12 mouse cellular contexts compared by ENCODE assay signal in genomic region chr19:47451476-47452113, GRCm38 (mm10). TPM values are rescaled to one million over a fixed set of nuclear protein-coding genes. Genes with fewer than 3 reads are reported as not detected.
DNase-seq lines count a peak whose midpoint lies in the region; ATAC-seq and TF ChIP-seq lines count a peak whose summit lies in the region.
"Had no signal": no experiment of that assay in that cellular context is flagged by ENCODE, and none has a peak within 500 bp of the region (broad histone marks: within the 10 kb centered on the region; RNA-seq: fewer than 3 reads in every experiment).

No protein-coding gene starts in this region.

- H3K27ac ChIP-seq in heart, embryonic 12.5 days (ENCODE audit: poor library complexity, severe bottlenecking) = no peak overlapping the region
- H3K27ac ChIP-seq in liver, embryonic 15.5 days (replicated peaks) = 0 out of 2 replicates have a peak overlapping the region, but pooled peaks have one; percentile 3
- no peak overlapping the region for H3K27ac ChIP-seq in liver, embryonic 12.5 days
- peak overlapping the region; percentile 32; the same call in 1 of the 2 replicates for H3K27ac ChIP-seq in kidney, postnatal 0 days
- H3K27ac ChIP-seq: hindbrain, embryonic 13.5 days had no signal

- no peaks in the 10 kb centered on the region for H3K27me3 ChIP-seq in heart, embryonic 12.5 days (replicated peaks)
- H3K27me3 ChIP-seq in liver, embryonic 15.5 days = no peaks in the 10 kb centered on the region; the same call in 1 of the 2 replicates
- no peaks in the 10 kb centered on the region for H3K27me3 ChIP-seq in liver, embryonic 12.5 days (replicated peaks)
- no peaks in the 10 kb centered on the region for H3K27me3 ChIP-seq in kidney, postnatal 0 days (ENCODE audit: insufficient read depth, low read length)
- H3K27me3 ChIP-seq: liver, embryonic 13.5 days had no signal

- H3K9me3 ChIP-seq in heart, embryonic 12.5 days (replicated peaks) = no peaks in the 10 kb centered on the region
- no peaks in the 10 kb centered on the region for H3K9me3 ChIP-seq in liver, embryonic 15.5 days (replicated peaks)
- no peaks in the 10 kb centered on the region for H3K9me3 ChIP-seq in liver, embryonic 12.5 days (replicated peaks)
- H3K9me3 ChIP-seq in kidney, postnatal 0 days (replicated peaks; ENCODE audit: low read length) = no peaks in the 10 kb centered on the region
- H3K9me3 ChIP-seq: hindbrain, embryonic 13.5 days; liver, embryonic 13.5 days had no signal

- H3K4me2 ChIP-seq in heart, embryonic 12.5 days = no peak overlapping the region
- no peak overlapping the region for H3K4me2 ChIP-seq in liver, embryonic 15.5 days
- no peak overlapping the region for H3K4me2 ChIP-seq in liver, embryonic 12.5 days
- no peak overlapping the region for H3K4me2 ChIP-seq in kidney, postnatal 0 days (ENCODE audit: low read length)
- H3K4me2 ChIP-seq: hindbrain, embryonic 13.5 days; liver, embryonic 13.5 days had no signal

- no peaks in the 10 kb centered on the region for H3K36me3 ChIP-seq in heart, embryonic 12.5 days
- H3K36me3 ChIP-seq in liver, embryonic 15.5 days (replicated peaks) = no peaks in the 10 kb centered on the region
- no peaks in the 10 kb centered on the region for H3K36me3 ChIP-seq in liver, embryonic 12.5 days
- no peaks in the 10 kb centered on the region for H3K36me3 ChIP-seq in kidney, postnatal 0 days (ENCODE audit: insufficient read depth, low read length)
- H3K36me3 ChIP-seq: hindbrain, embryonic 13.5 days; liver, embryonic 13.5 days had no signal

- H3K4me1 ChIP-seq in heart, embryonic 12.5 days (replicated peaks) = peaks cover 97% of the 10 kb centered on the region
- peaks cover 80% of the 10 kb centered on the region for H3K4me1 ChIP-seq in liver, embryonic 15.5 days (replicated peaks)
- peaks cover 85% of the 10 kb centered on the region for H3K4me1 ChIP-seq in liver, embryonic 12.5 days
- H3K4me1 ChIP-seq in kidney, postnatal 0 days (replicated peaks; ENCODE audit: insufficient read depth, low read length) = peaks cover 34% of the 10 kb centered on the region

- 75% methylated on average over 10 of the region's 10 CpGs for WGBS in heart, embryonic 12.5 days
- 65% methylated on average over 10 of the region's 10 CpGs for WGBS in liver, embryonic 15.5 days (ENCODE audit: insufficient replicate concordance)
- WGBS in liver, embryonic 12.5 days (ENCODE audit: insufficient replicate concordance) = 62% methylated on average over 10 of the region's 10 CpGs
- 43% methylated on average over 10 of the region's 10 CpGs for WGBS in kidney, postnatal 0 days

- no peak overlapping the region for H3K4me3 ChIP-seq in heart, embryonic 12.5 days
- no peak overlapping the region for H3K4me3 ChIP-seq in liver, embryonic 15.5 days (replicated peaks)
- no peak overlapping the region for H3K4me3 ChIP-seq in liver, embryonic 12.5 days
- H3K4me3 ChIP-seq in kidney, postnatal 0 days (replicated peaks; ENCODE audit: low read depth, low read length) = no peak overlapping the region
- H3K4me3 ChIP-seq: hindbrain, embryonic 13.5 days; liver, embryonic 13.5 days had no signal

- H3K9ac ChIP-seq in heart, embryonic 12.5 days = no peak overlapping the region
- H3K9ac ChIP-seq in liver, embryonic 15.5 days = no peak overlapping the region
- no peak overlapping the region for H3K9ac ChIP-seq in liver, embryonic 12.5 days
- H3K9ac ChIP-seq in kidney, postnatal 0 days (ENCODE audit: low read depth, low read length) = no peak overlapping the region
- H3K9ac ChIP-seq: hindbrain, embryonic 13.5 days; liver, embryonic 13.5 days had no signal

- DNase-seq in heart, adult 11 months = peak; percentile 97
- no peak for DNase-seq in kidney, postnatal 0 days (ENCODE audit: low spot score)
- DNase-seq in lung, postnatal 36 days = peak; percentile 82
- DNase-seq in Muller cell, postnatal 12 days (ENCODE audit: inconsistent ontology term) = no peak
- DNase-seq in adrenal gland, postnatal 4 days (ENCODE audit: low spot score in 2 of 2) = no peak
- DNase-seq: layer of hippocampus, postnatal 36 days; liver, embryonic 13.5 days had no signal

- no peak for ATAC-seq in heart, embryonic 12.5 days (ENCODE audit: insufficient number of reproducible peaks, low FRiP score)
- no peak for ATAC-seq in liver, embryonic 15.5 days (ENCODE audit: insufficient read depth)
- ATAC-seq in liver, embryonic 12.5 days = no peak
- peak; percentile 45; the same call in 1 of the 2 replicates for ATAC-seq in kidney, postnatal 0 days (replicated peaks; ENCODE audit: low FRiP score, low read depth)
- ATAC-seq: midbrain, embryonic 16.5 days had no signal

- peak; percentile 23; the same call in 1 of the 2 replicates for TF ChIP-seq CTCF in kidney, postnatal 0 days (IDR thresholded peaks at IDR 0.05; ENCODE audit: low read depth)

RNA-seq across cellular contexts. Expression of gene Sh3pxd2a, which starts 12.6 kb away (rescaled TPM):
- 6.2 TPM in 2 replicates for polyA plus RNA-seq in heart, embryonic 12.5 days (2016; fragmentation: Nextera tagmentation; extraction: Ambion mirVana)
- polyA plus RNA-seq in liver, embryonic 15.5 days (2015; fragmentation: Nextera tagmentation; extraction: Ambion mirVana) = 0.50 and 0.63 TPM in 2 replicates
- 1.1 and 1.6 TPM in 2 replicates for polyA plus RNA-seq in liver, embryonic 12.5 days (2016; fragmentation: Nextera tagmentation; extraction: Ambion mirVana)
- 4.1 TPM in 2 replicates for polyA plus RNA-seq in kidney, postnatal 0 days (2015; fragmentation: Nextera tagmentation; extraction: Ambion mirVana)
- total RNA-seq in adrenal gland, postnatal 4 days (2021) = 10 to 100 TPM; 81.7 to 88.7 TPM

Comparison
In these comparisons a context has a peak if more than half of its experiments do, and no peak if none do; other contexts are left out.
1. H3K27ac ChIP-seq: peak in liver, embryonic 15.5 days (single experiment) and kidney, postnatal 0 days (single experiment); none in heart, embryonic 12.5 days (single experiment) and liver, embryonic 12.5 days (single experiment).
2. DNase-seq: peak in heart, adult 11 months (single experiment) and lung, postnatal 36 days (single experiment); none in kidney, postnatal 0 days (single experiment), Muller cell, postnatal 12 days (single experiment) and adrenal gland, postnatal 4 days (0 of 2).